Mouse (Mus musculus): ENCODE results near the gene Ap4b1. TPM values are rescaled to one million over a fixed set of nuclear protein-coding genes. Genes with fewer than 3 reads are reported as not detected.
"Not testable (repeated sequence)": the region's sequence is repeated elsewhere in the genome, so short reads cannot be mapped to it uniquely, and the experiment has no call there.

The Ap4b1 gene
- total and polyA plus RNA-seq, 2 experiments: 10.7 to 23.4 TPM

DNA sequence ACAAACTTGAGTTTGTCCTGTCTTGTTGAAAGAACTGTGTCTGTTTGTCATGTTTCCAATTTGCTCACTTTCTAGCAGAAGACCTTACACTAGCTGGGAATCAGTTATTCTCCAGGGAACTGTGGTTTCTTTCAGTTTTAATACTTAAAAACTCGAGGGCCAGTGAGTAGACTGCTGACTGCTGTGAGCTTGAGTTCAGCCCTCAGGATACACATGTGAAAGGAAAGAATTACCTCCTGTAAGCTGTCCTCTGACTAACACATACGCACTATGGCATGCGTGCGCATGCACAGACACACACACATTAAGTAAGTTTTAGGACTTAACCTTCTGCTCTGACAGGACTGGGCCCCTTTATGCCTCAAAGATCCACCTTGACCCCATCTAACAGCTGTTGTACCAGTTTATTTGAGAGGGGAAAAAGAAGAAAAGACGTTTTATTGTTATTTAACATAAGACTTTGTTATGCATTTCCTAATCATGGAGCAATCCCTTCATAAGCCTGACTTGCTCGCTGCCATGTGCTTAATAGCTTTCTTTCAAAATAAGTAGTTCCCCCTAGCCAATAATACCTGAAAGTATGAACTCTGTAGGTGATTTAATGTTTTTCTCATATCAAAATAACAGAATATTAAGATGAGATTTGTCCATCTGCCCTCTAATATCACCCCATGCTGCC is 26.1 kb downstream of the Ap4b1 start:
- H3K79me2 ChIP-seq (ENCODE audit: control insufficient read depth, insufficient read depth, low read length): no peaks in the 10 kb centered on the region
- DNase-seq (ENCODE audit: extremely low read depth, low read depth, low spot score): no peak
- TF ChIP-seq POLR2A (IDR thresholded peaks at IDR 0.05; ENCODE audit: extremely low read depth, insufficient read depth, low read length) (no peak), CTCF (IDR thresholded peaks at IDR 0.05; ENCODE audit: low read depth, low read length) (no peak)
- H3K4me3 ChIP-seq (ENCODE audit: insufficient read depth, low read depth, low read length): no peak overlapping the region
- 85% methylated on average over 6 of the region's 6 CpGs for WGBS
- no peak overlapping the region for H3K9ac ChIP-seq (ENCODE audit: low read depth, low read length)
- H3K4me1 ChIP-seq (ENCODE audit: control insufficient read depth, insufficient read depth, low read length): no peaks in the 10 kb centered on the region
- H3K27ac ChIP-seq (replicated peaks; ENCODE audit: insufficient read depth, low read depth, low read length): no peak overlapping the region
- H3K27me3 ChIP-seq (ENCODE audit: control insufficient read depth, insufficient read depth, low read length): no peaks in the 10 kb centered on the region
- no peaks in the 10 kb centered on the region for H3K36me3 ChIP-seq (ENCODE audit: control insufficient read depth, insufficient read depth, low read length)

DNA sequence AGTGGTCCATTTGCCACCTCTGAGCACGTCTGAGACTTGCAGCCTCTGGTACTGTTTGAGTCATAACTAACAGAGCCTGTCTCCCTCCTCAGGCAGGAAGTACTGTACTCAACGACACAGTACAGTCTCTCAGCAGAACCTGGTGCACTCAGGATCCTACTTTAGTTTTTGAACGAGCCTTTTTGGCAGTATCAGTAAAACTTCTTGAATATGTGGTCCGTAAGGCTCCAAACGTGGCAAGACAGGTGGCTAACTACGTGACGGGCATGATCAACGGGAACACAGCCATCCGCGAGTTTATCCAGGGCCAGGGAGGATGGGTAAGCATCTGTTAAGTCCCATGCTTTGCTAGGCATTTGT is 26.6 kb downstream of the Ap4b1 start:
- no peak for DNase-seq (ENCODE audit: extremely low read depth, low read depth, low spot score)
- Histone ChIP-seq H3K27me3 (ENCODE audit: control insufficient read depth, insufficient read depth, low read length) (no peaks in the 10 kb centered on the region), H3K9ac (ENCODE audit: low read depth, low read length) (no peak overlapping the region), H3K79me2 (ENCODE audit: control insufficient read depth, insufficient read depth, low read length) (no peaks in the 10 kb centered on the region), H3K4me1 (ENCODE audit: control insufficient read depth, insufficient read depth, low read length) (no peaks in the 10 kb centered on the region), H3K4me3 (ENCODE audit: insufficient read depth, low read depth, low read length) (no peak overlapping the region), H3K36me3 (ENCODE audit: control insufficient read depth, insufficient read depth, low read length) (no peaks in the 10 kb centered on the region), H3K27ac (replicated peaks; ENCODE audit: insufficient read depth, low read depth, low read length) (no peak overlapping the region)
- WGBS: 83% methylated on average over 10 of the region's 10 CpGs
- TF ChIP-seq CTCF (IDR thresholded peaks at IDR 0.05; ENCODE audit: low read depth, low read length) (no peak), POLR2A (IDR thresholded peaks at IDR 0.05; ENCODE audit: extremely low read depth, insufficient read depth, low read length) (no peak)

DNA sequence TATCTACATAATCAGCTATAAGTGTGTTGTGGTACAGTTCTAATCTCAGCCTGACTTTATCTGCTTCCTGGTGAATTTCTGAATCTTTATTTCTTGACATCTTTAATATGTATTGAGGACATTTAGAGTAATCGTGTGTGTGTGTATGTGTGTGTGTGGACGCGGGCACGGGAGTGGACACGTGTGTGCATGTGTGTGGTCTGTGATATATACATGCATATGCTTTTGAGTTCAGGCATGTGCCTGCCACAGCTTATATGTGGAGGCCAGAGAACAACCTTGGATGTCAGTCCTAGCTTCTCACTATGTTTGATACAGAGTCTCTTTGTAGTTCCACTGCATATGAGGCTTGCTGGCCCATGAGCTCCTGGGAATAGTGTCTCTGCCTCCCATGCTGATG is 27.1 kb downstream of the Ap4b1 start:
- H3K27ac ChIP-seq (replicated peaks; ENCODE audit: insufficient read depth, low read depth, low read length): no peak overlapping the region
- no peaks in the 10 kb centered on the region for H3K36me3 ChIP-seq (ENCODE audit: control insufficient read depth, insufficient read depth, low read length)
- no peak overlapping the region for H3K9ac ChIP-seq (ENCODE audit: low read depth, low read length)
- no peaks in the 10 kb centered on the region for H3K27me3 ChIP-seq (ENCODE audit: control insufficient read depth, insufficient read depth, low read length)
- WGBS: 95% methylated on average over 5 of the region's 5 CpGs
- H3K4me3 ChIP-seq (ENCODE audit: insufficient read depth, low read depth, low read length): no peak overlapping the region
- no peak for DNase-seq (ENCODE audit: extremely low read depth, low read depth, low spot score)
- no peaks in the 10 kb centered on the region for H3K79me2 ChIP-seq (ENCODE audit: control insufficient read depth, insufficient read depth, low read length)
- H3K4me1 ChIP-seq (ENCODE audit: control insufficient read depth, insufficient read depth, low read length): no peaks in the 10 kb centered on the region
- TF ChIP-seq CTCF (IDR thresholded peaks at IDR 0.05; ENCODE audit: low read depth, low read length) (no peak), POLR2A (IDR thresholded peaks at IDR 0.05; ENCODE audit: extremely low read depth, insufficient read depth, low read length) (no peak)

DNA sequence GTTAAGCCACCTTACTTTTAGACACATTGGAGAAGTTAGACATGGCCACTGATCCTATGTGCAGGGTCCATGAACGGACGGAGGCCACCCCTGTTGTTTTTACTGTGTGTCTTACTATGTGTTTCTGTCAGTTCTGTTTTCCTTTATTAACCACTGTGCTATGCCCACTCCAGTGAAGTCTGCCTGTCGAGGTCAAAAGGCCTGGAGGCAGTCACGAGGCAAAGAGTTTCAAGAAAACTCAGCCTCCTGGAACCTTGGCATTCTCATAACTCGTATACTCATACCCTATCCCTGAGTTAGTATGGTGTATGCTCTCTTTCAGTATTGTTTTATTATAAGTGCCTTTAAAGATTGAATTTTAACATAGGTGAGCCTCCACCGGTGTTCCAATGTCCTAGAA is 30.4 kb downstream of the Ap4b1 start:
- Histone ChIP-seq H3K36me3 (ENCODE audit: control insufficient read depth, insufficient read depth, low read length) (no peaks in the 10 kb centered on the region), H3K27ac (replicated peaks; ENCODE audit: insufficient read depth, low read depth, low read length) (no peak overlapping the region), H3K27me3 (ENCODE audit: control insufficient read depth, insufficient read depth, low read length) (no peaks in the 10 kb centered on the region), H3K79me2 (ENCODE audit: control insufficient read depth, insufficient read depth, low read length) (no peaks in the 10 kb centered on the region), H3K4me1 (ENCODE audit: control insufficient read depth, insufficient read depth, low read length) (no peaks in the 10 kb centered on the region), H3K9ac (ENCODE audit: low read depth, low read length) (no peak overlapping the region), H3K4me3 (ENCODE audit: insufficient read depth, low read depth, low read length) (no peak overlapping the region)
- no peak for DNase-seq (ENCODE audit: extremely low read depth, low read depth, low spot score)
- TF ChIP-seq POLR2A (IDR thresholded peaks at IDR 0.05; ENCODE audit: extremely low read depth, insufficient read depth, low read length) (no peak), CTCF (IDR thresholded peaks at IDR 0.05; ENCODE audit: low read depth, low read length) (no peak)
- WGBS: 95% methylated on average over 6 of the region's 6 CpGs

DNA sequence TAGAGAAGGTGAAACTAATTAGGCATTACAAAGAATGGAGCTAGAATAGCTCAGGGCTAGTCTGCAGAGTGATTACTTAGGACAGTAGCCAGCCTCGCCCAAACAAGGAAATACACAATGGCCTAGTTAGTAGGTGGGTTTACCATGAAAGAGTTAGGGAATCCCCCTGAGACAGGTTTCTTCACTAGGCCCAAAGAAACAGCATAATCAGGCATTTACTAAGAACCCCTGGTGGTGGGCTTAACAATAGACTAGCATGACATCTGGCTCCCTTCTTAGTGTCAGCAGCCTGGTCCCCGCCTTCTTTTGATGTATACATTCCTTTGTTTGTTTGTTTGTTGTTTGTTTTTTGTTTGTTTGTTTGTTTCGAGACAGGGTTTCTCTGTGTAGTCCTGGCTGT is 30.9 kb downstream of the Ap4b1 start:
- 87% methylated on average over 3 of the region's 3 CpGs for WGBS

DNA sequence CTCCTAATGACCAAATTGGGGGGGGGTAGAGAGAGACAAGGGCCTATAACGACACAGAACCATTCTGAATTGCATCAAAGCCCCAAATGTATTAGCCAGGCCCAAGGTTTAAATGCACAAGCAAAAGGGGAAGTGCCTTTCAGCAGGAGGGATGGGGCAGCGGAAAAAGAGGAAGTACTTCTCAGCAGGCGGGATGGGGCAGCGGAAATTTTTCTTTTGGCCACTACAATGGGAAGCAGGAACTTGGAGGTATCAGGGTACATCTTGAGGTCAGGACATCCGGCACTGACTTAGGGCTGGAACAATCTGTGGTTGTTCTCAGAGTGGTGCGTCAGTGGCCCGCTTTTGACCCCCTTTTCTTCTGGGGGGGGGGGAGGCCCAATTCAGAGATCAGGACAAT is 31.6 kb downstream of the Ap4b1 start:
- not testable (repeated sequence) for H3K36me3 ChIP-seq (ENCODE audit: control insufficient read depth, insufficient read depth, low read length); H3K79me2 ChIP-seq (ENCODE audit: control insufficient read depth, insufficient read depth, low read length); H3K4me1 ChIP-seq (ENCODE audit: control insufficient read depth, insufficient read depth, low read length); H3K27me3 ChIP-seq (ENCODE audit: control insufficient read depth, insufficient read depth, low read length); DNase-seq (ENCODE audit: extremely low read depth, low read depth, low spot score); H3K27ac ChIP-seq (replicated peaks; ENCODE audit: insufficient read depth, low read depth, low read length); H3K9ac ChIP-seq (ENCODE audit: low read depth, low read length); H3K4me3 ChIP-seq (ENCODE audit: insufficient read depth, low read depth, low read length)
- 88% methylated on average over 7 of the region's 7 CpGs for WGBS

More for the DNA sequence above, 30.9 kb downstream of the Ap4b1 start:
- H3K4me1 ChIP-seq (ENCODE audit: control insufficient read depth, insufficient read depth, low read length); H3K4me3 ChIP-seq (ENCODE audit: insufficient read depth, low read depth, low read length); H3K36me3 ChIP-seq (ENCODE audit: control insufficient read depth, insufficient read depth, low read length); H3K9ac ChIP-seq (ENCODE audit: low read depth, low read length); H3K79me2 ChIP-seq (ENCODE audit: control insufficient read depth, insufficient read depth, low read length); H3K27me3 ChIP-seq (ENCODE audit: control insufficient read depth, insufficient read depth, low read length); H3K27ac ChIP-seq (replicated peaks; ENCODE audit: insufficient read depth, low read depth, low read length); DNase-seq (ENCODE audit: extremely low read depth, low read depth, low spot score): not testable (repeated sequence)

All from liver, adult 2 months (tissue).